Mouse (Mus musculus) gastrocnemius, adult 18-20 months (tissue): ENCODE results near the gene Cpped1. TPM values are rescaled to one million over a fixed set of nuclear protein-coding genes. Genes with fewer than 3 reads are reported as not detected.

ENCODE experiments used
- DNase-seq: peaks from one replicate; pipeline ENCODE4 v3.0.0; 2021; ENCODE audit warnings: low spot score
- long read RNA-seq, 2 experiments: library from polyadenylated mRNA; stranded (forward); transcript quantifications; one replicate each; pipeline ENCODE4 v2.0.0; 2021
- total RNA-seq, 2 experiments: library from RNA; stranded (reverse); gene quantifications; 2 replicates each; pipeline ENCODE4 v1.2.3; 2021

Cpped1 gene
- total RNA-seq: 10 to 100 TPM; 30.3 to 33.6 TPM
- long read RNA-seq, experiment 1, transcript Cpped1-202 (4 exons, 2,663 nt): major isoform, 46 of 53 reads
- long read RNA-seq, experiment 1, partial matches to known transcripts: 1 of 53 reads
- long read RNA-seq, experiment 1, other reads (novel, unspliced or antisense): 6 of 53 reads
- long read RNA-seq, experiment 2, transcript Cpped1-202 (4 exons, 2,663 nt): major isoform, 29 of 35 reads
- long read RNA-seq, experiment 2, partial matches to known transcripts: 6 of 35 reads
- long read RNA-seq, experiment 2, other reads (novel, unspliced or antisense): 0 of 35 reads

- peak; percentile 86 for DNase-seq
These were observed at the start of gene Cpped1 for GRCm38 (mm10) chr16:11909035-11909591. Gene Cpped1 (minus strand): TSS chr16:11909445.

- DNase-seq: peak; percentile 48
These were observed 31.2 kb upstream of the Cpped1 start for GRCm38 (mm10) chr16:11940477-11940876.

GRCm38 (mm10) chr16:11910801-11911200, 1.6 kb upstream of the Cpped1 start:
- no peak for DNase-seq

- no peak for DNase-seq
These were observed 572 bp upstream of the Cpped1 start for GRCm38 (mm10) chr16:11909817-11910216.

GRCm38 (mm10) chr16:11908461-11909014, 707 bp downstream of the Cpped1 start:
- DNase-seq: peak; percentile 40

- DNase-seq: no peak
These were observed 1.4 kb downstream of the Cpped1 start for GRCm38 (mm10) chr16:11907816-11908215.

GRCm38 (mm10) chr16:11906906-11907305, 2.3 kb downstream of the Cpped1 start:
- DNase-seq: peak; percentile 14

GRCm38 (mm10) chr16:11905216-11905615, 4.0 kb downstream of the Cpped1 start:
- no peak for DNase-seq

GRCm38 (mm10) chr16:11902007-11902406, 7.2 kb downstream of the Cpped1 start:
- no peak for DNase-seq

- no peak for DNase-seq
These were observed 8.9 kb downstream of the Cpped1 start for GRCm38 (mm10) chr16:11900341-11900740.

GRCm38 (mm10) chr16:11896411-11896810, 12.8 kb downstream of the Cpped1 start:
- DNase-seq: no peak

- DNase-seq: peak; percentile 47
These were observed 14.4 kb downstream of the Cpped1 start for GRCm38 (mm10) chr16:11894877-11895276.

- DNase-seq: no peak
These were observed 19.1 kb downstream of the Cpped1 start for GRCm38 (mm10) chr16:11890186-11890585.

- DNase-seq: no peak
These were observed 19.5 kb downstream of the Cpped1 start for GRCm38 (mm10) chr16:11889741-11890140.

GRCm38 (mm10) chr16:11881795-11882194, 27.4 kb downstream of the Cpped1 start:
- DNase-seq: no peak

GRCm38 (mm10) chr16:11880461-11880860, 28.8 kb downstream of the Cpped1 start:
- no peak for DNase-seq

- no peak for DNase-seq
These were observed 30.0 kb downstream of the Cpped1 start for GRCm38 (mm10) chr16:11879196-11879595.

GRCm38 (mm10) chr16:11875227-11875626, 34.0 kb downstream of the Cpped1 start:
- no peak for DNase-seq

- no peak for DNase-seq
These were observed 36.0 kb downstream of the Cpped1 start for GRCm38 (mm10) chr16:11873292-11873691.

GRCm38 (mm10) chr16:11868486-11868885, 40.8 kb downstream of the Cpped1 start:
- no peak for DNase-seq

- no peak for DNase-seq
These were observed 56.3 kb downstream of the Cpped1 start for GRCm38 (mm10) chr16:11852716-11853605.
